Mouse (Mus musculus) bone marrow, adult 2 months (tissue): Measurements from ENCODE around the gene Ttll5.

Source experiments
- CTCF ChIP-seq: fragments of 200-500 bp; IDR thresholded peaks from 2 replicates; pipeline ENCODE4 v1.5.1; 2011; ENCODE audit warnings: low read length, control low read depth; ENCODE audit not compliant: control insufficient read depth, insufficient read depth
- POLR2A ChIP-seq: fragments of 200-500 bp; IDR thresholded peaks from 2 replicates; pipeline ENCODE4 v1.6.1; 2011; ENCODE audit warnings: low read depth, mild to moderate bottlenecking, control low read depth, low read length, borderline replicate concordance; ENCODE audit not compliant: control insufficient read depth

- TF ChIP-seq CTCF (no peak), POLR2A (no peak)
Measured at GRCm38 (mm10) chr12:85970803-85971202, 146.3 kb downstream of the Ttll5 start.
